Mouse (Mus musculus): Measurements from ENCODE around the gene Tmem217. TPM values are rescaled to one million over a fixed set of nuclear protein-coding genes. Genes with fewer than 3 reads are reported as not detected.

Gene Tmem217
- total RNA-seq, 2 experiments from 2014 or later, result not detected

DNA sequence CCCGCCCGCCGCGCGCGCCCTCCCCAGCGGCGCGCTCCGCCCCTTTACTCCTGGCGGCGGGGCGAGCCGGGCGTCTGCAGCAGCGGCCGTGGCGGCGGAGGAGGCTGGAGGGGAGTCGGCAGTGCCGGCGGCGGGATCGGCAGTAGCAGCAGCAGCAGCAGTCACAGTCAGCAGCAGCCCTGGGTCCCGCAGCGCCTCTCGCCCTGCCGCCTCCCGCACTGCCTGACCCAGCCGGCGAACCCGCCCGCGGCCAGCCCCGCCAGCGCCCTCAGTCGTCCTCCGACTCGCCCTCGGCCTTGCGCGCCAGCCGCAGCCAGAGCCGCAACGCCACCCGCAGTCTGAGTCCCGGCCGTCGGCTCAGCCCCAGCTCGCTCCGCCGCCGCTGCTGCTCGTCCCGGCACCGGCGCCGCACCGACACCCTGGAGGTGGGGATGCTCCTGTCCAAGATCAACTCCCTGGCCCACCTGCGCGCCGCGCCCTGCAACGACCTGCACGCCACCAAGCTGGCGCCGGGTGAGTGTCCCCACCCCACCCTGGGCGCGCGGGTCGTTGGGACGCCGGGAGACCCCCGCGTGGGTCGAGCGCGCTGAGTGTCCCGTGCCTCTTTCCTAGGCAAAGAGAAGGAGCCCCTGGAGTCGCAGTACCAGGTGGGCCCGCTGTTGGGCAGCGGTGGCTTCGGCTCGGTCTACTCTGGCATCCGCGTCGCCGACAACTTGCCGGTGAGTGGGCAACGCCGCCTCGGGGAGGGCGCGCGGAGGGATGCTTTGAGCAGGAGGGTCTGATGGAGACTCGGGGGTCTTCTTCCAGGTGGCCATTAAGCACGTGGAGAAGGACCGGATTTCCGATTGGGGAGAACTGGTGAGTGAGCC, 61.2 kb downstream of the Tmem217 start, which contains the start of gene Pim1:
Gene Pim1 (plus strand): TSS at position 41 of the 869 bp plus-strand sequence.
- ATAC-seq (replicated peaks; ENCODE audit: low FRiP score, poor library complexity, severe bottlenecking), result no peak

DNA sequence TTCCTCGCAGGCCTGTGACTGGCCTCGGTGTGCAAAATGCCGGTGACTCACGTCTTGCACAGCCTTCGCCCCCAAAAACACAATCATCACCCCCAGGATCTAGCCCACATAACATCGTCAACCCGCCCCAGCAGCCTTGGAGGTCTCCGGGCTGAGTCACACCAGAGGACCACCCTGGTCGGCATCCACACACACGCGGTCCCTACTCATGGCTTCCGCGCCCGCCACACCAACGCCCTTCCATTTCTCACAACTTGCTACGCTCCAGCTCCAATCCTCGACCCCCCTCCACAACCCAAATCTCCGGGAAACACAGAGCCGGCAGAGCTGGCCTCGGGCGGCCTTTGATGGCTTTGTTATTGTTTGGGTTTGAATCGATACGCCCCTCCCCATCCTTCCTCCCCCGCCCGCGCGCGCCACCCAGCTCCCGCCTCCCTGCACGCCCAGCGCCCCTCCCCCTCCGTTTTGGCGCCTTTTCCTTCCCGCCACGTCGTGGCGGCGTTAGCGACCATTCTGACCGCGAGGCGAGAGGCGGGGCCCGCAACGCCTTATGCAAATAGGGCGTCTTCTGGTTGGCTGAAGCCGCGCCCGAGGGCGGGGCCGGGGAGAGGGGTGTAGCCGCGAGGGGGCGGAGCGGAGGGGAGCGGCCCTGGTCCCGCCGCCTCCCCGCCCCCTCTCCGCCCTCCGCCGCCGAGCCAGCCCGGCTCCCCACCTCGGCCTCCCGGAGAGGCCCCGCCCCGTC, 62.0 kb downstream of the Tmem217 start:
- peak; percentile 74 for ATAC-seq (replicated peaks; ENCODE audit: low FRiP score, poor library complexity, severe bottlenecking)

DNA sequence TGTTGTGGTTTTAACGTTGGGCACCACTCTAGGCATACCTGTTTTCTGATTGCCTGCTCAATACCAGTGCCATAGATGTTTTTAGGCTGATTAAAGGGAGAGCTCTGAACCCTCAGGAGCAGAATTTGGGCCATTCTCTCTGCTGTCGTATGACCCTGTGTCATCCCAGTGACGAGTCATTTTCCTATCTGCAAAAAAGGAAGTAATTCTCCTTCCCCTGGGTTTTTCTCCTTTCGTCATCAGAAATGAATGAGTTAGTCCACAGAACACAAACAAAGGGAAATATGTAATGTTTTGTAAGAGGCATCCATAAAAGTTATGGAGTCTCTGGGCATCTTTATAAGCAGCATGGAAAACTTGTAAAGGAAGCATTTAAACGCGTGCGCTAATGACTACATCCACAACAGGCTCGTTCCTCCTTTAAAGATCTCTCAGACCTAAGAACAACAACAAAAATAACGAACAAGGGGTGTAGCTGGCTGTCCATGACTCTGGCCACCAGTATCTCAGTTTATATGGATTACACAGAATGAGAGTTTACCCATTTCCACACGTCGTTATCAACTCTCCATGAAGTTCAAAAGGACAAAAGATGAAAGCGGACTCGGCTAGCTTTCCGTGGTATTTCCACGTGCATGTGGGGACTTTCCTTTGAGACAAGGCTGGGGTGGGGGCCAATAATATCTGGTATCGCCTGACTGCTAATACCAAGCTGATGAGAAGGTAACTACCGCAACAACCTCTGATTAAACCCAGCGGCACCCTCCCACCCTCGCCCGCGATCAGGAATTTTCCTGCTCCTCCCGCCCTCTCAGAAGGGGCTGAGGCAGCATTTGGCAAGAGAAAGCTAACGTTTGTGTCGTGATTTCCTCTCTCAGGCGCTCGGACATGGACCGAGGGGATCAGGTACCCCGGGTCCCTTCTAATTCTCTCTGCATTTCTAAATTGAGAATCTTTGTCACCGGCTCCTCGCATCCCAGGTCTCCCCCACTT, 62.9 kb downstream of the Tmem217 start:
- no peak for ATAC-seq (replicated peaks; ENCODE audit: low FRiP score, poor library complexity, severe bottlenecking)

DNA sequence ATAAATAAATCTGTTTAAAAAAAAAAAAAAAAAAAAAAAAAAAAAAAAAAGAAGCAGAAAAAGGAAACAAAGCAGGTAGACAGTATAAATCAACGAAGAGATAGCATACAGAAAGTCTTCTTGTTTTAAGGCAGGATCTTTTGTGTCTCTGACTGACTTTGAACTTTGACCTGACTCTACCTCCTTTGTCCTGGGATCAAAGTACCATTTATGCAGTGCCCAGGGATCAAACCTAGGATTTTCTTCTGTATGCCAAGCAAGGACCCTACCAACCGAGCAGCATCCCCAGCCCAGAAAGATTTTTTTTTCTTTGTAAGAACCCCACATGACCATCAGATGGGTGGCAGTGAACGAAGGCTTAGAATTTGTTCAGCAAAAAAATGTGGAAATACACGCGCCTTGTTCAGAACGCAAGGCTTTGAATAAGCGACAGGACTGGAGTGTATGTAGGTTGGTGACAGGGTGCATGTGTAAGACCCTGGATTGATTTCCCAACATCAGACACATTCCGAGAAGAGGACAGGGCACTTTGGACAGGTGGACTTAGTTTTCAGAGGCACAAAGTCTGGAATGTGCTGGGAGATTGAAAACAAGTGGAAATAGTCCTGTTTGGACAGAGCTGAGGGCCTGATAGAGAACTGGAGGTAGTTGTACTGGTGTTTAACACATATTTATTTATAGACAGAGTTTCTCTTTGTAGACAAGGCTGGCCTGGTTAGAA, 63.8 kb downstream of the Tmem217 start:
- no peak for ATAC-seq (replicated peaks; ENCODE audit: low FRiP score, poor library complexity, severe bottlenecking)

DNA sequence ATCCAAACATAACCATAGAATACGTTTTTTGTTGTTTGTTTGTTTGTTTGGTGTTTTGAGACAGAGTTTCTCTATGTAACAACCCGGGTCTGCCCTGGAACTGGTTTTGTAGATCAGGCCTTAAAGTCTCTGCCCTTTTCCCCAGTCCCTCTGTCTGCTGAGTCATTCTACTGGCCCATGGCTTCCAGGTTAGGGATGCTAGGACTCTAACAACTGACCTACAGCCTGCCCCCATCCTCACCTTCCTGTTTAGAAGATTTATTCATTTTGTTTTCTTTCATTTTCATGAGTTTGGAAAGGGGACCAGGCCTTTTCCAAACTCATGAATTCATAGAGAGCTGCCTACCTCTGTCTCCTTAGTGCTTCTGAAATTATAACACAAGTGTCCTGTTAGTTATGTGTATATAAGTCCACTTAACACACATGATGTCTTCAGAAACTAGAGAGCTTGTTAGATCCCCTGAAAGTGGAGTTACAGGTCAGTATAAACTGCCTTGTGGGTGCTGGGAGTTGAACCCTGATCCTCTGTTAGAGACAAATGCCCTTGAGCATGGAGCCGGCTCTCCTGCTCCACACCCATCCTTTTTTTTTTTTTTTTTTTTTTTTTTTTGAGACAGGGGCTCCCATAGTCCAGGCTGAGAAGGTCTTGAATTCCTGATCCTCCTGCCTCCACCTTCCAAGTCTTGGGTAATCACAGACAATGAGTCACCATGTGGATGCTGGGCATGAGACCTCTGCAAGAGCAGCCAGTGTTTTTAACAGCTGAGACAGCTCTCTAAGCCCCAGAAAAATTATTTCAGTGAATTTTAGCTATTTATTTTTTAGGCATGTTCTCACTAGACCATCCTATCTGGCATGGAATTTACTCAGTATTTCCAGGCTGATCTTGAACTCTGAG, 66.6 kb downstream of the Tmem217 start:
- no peak for ATAC-seq (replicated peaks; ENCODE audit: low FRiP score, poor library complexity, severe bottlenecking)

DNA sequence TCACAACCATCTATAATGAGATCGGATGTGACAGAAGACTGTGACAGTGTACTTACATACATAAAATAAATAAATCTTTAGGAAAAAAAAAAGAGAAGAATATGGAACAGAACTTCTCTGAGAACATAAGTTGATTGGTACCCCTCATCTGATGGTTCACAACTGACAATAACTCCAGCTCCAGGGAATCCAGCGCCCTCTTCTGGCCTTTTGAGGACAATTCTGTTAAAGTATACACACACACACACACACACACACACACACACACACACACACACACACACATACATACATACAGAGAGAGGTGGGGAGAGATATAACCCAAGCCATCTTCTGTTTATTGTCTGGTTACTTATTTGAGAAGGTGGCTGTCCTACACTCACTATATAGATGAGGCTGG, 67.8 kb downstream of the Tmem217 start:
- ATAC-seq (replicated peaks; ENCODE audit: low FRiP score, poor library complexity, severe bottlenecking), result no peak

DNA sequence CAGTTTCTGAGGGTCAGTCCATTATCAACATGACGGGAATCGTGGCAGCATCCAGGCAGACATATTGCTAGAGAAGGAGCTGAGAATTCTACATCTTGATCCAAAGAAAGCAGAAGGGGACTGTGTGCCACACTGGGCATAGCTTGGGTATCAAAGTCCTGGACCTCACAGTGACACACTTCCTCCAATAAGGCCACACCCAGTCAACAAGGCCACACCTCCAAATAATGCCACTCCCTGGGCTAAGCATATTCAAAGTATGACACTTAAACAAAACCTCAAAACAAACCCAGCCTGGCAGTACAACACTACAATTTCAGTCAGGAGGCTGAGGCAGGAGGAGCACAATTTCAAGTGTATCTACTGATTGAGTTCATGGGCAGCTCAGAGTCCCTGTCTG, 68.9 kb downstream of the Tmem217 start:
- no peak for ATAC-seq (replicated peaks; ENCODE audit: low FRiP score, poor library complexity, severe bottlenecking)

DNA sequence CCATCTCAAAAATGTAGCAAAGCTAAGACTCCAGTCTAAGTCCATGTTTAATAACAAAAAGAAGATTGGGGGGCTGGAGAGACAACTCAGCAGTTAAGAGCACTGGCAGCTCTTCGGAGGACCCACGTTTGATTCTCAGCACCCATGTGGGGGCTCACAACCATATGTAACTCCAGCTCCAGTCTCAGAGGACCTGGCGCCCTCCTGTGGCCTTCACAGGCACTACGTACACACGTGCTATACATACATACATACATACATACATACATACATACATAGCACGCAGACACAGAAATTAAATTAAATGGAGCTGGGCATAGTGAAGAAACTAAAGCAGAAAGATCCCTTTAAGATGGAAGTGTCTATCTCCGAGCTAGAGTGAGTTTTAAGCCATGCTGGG, 69.6 kb downstream of the Tmem217 start:
- no peak for ATAC-seq (replicated peaks; ENCODE audit: low FRiP score, poor library complexity, severe bottlenecking)

DNA sequence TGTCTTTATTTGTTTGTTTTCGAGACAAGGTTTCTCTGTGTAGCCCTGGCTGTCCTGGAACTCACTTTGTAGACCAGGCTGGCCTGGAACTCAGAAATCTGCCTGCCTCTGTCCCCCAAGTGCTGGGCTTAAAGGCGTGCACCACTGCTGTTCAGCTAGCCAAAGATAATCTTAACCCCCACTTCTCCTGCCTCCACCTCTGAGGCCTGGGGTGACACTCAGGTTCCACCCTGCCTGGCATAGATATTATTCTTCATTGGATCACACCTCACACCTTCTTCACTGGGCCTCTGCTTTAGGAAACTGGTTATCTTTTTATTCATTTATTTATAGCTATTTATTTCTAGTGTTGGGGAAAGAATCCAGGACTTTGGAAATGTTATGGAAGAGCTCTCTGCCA, 71.9 kb downstream of the Tmem217 start:
- no peak for ATAC-seq (replicated peaks; ENCODE audit: low FRiP score, poor library complexity, severe bottlenecking)

DNA sequence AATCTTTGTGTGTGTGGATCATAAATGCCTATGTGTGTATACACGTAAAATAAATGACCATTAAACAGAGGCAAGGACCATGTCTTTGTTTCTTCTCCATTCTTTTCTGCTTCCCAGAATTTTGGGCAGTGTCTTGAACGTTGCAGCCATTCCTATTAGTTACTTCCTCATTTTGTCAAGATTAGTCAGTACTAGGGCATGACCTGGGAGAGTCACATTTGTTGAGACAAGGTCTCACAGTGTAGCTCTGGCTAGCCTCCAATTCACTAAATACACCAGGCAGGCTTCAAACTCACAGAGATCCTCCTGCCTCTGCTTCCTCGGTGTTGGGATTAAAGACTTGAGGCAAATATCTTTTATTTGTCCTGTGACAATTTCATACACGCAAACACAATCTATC, 73.9 kb downstream of the Tmem217 start:
- no peak for ATAC-seq (replicated peaks; ENCODE audit: low FRiP score, poor library complexity, severe bottlenecking)

DNA sequence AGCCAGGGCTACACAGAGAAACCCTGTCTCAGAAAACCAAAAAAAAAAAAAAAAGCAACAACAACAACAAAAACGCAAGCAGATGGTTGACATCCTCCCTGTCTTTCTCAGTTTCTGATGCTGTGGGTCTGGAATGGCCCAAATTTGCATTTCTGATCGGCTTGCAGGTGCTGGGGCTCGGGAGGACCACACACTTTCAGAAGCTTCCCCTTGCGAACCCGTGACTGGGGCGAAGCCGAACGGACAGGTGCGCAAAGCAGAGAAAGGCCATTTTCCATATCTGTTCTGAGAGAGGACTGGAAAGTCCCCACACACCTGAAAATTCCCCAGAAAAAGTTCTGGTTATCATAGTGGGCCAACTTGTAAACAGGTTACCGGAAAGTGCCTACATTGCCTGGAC, 74.8 kb downstream of the Tmem217 start:
- ATAC-seq (replicated peaks; ENCODE audit: low FRiP score, poor library complexity, severe bottlenecking), result no peak

DNA sequence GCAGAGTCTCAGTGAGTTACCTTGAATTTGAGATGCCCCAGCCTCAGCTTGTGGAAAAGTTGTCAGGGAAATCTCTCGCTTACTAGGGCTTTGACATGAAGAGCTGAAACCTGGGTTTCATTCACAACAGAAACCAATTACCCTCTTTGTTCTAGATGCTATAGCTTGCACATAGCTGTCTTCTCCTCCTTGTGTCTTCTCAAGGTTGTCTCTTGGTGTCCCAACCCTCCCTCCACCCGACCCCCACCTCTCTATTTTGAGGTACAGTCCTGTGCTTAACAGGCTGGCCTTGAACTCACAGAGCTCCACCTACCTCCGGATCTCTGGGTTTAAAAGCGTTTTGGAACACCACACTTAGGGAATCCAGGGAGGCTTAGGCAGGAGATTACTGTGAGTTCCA, 75.7 kb downstream of the Tmem217 start:
- ATAC-seq (replicated peaks; ENCODE audit: low FRiP score, poor library complexity, severe bottlenecking), result no peak

Other genes starting within 250 kb of the Tmem217 start
- gene Pi16, start 234.7 kb downstream of the Tmem217 start, total RNA-seq (2015; ENCODE audit: low replicate concordance), result 1.1 and 1.3 TPM in 2 replicates
- 3.4 and 3.7 TPM in 2 replicates for gene Pi16, start 234.7 kb downstream of the Tmem217 start, total RNA-seq (2017; ENCODE audit: low replicate concordance)
- 32.1 and 42.3 TPM in 2 replicates for gene Mtch1, start 204.5 kb downstream of the Tmem217 start, total RNA-seq (2015; ENCODE audit: low replicate concordance)
- 12.3 and 31.1 TPM in 2 replicates for gene Mtch1, start 204.5 kb downstream of the Tmem217 start, total RNA-seq (2017; ENCODE audit: low replicate concordance)
- gene Fgd2, start 191.5 kb downstream of the Tmem217 start, total RNA-seq (2015; ENCODE audit: low replicate concordance), result 4.0 and 6.3 TPM in 2 replicates
- 0.98 and 5.0 TPM in 2 replicates for gene Fgd2, start 191.5 kb downstream of the Tmem217 start, total RNA-seq (2017; ENCODE audit: low replicate concordance)
- 88.0 and 102 TPM in 2 replicates for gene Pim1, start 61.6 kb downstream of the Tmem217 start, total RNA-seq (2015; ENCODE audit: low replicate concordance)
- 143 and 147 TPM in 2 replicates for gene Pim1, start 61.6 kb downstream of the Tmem217 start, total RNA-seq (2017; ENCODE audit: low replicate concordance)
- gene Gm17657, start 2.7 kb downstream of the Tmem217 start, total RNA-seq (2015; ENCODE audit: low replicate concordance), result not detected in 2 replicates
- not detected in 2 replicates for gene Gm17657, start 2.7 kb downstream of the Tmem217 start, total RNA-seq (2017; ENCODE audit: low replicate concordance)
- gene Tbc1d22b, start 2.6 kb downstream of the Tmem217 start, total RNA-seq (2015; ENCODE audit: low replicate concordance), result 1.3 and 4.3 TPM in 2 replicates
- gene Tbc1d22b, start 2.6 kb downstream of the Tmem217 start, total RNA-seq (2017; ENCODE audit: low replicate concordance), result 3.1 and 3.2 TPM in 2 replicates
- 62.0 and 77.1 TPM in 2 replicates for gene Rnf8, start 62.4 kb upstream of the Tmem217 start, total RNA-seq (2015; ENCODE audit: low replicate concordance)
- 71.4 and 80.5 TPM in 2 replicates for gene Rnf8, start 62.4 kb upstream of the Tmem217 start, total RNA-seq (2017; ENCODE audit: low replicate concordance)
- 4.0 and 10.5 TPM in 2 replicates for gene Gm28043, start 62.5 kb upstream of the Tmem217 start, total RNA-seq (2015; ENCODE audit: low replicate concordance)
- gene Gm28043, start 62.5 kb upstream of the Tmem217 start, total RNA-seq (2017; ENCODE audit: low replicate concordance), result 29.7 and 39.3 TPM in 2 replicates
- 72.1 and 86.9 TPM in 2 replicates for gene Cmtr1, start 108.2 kb upstream of the Tmem217 start, total RNA-seq (2015; ENCODE audit: low replicate concordance)
- 448 and 477 TPM in 2 replicates for gene Cmtr1, start 108.2 kb upstream of the Tmem217 start, total RNA-seq (2017; ENCODE audit: low replicate concordance)
- 7.9 and 11.7 TPM in 2 replicates for gene Ccdc167, start 164.7 kb upstream of the Tmem217 start, total RNA-seq (2015; ENCODE audit: low replicate concordance)
- 7.9 and 9.8 TPM in 2 replicates for gene Ccdc167, start 164.7 kb upstream of the Tmem217 start, total RNA-seq (2017; ENCODE audit: low replicate concordance)